In the genomic region with DNA sequence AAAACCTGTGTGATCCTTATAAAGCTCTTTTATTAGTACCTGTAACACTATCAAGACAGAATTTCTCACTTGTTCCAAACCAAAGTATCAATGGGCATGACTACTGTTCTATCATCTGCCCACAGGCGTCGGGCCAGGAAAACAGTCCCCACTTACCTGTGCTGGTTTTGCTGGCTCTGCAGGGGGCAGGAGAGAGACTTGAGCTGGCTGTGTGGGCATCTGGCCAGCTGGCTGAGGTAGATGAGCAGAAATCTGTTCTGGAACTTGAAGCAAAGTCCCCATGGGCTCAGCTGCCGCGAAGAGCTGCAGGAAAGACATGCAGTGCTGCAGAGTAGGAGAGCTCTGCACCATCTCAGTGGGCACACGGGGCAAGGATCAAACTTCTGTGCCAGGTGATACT, we compare ENCODE assay signal across 9 mouse cellular contexts. TPM values are rescaled to one million over a fixed set of nuclear protein-coding genes. Genes with fewer than 3 reads are reported as not detected.
DNase-seq lines count a peak whose midpoint lies in the region; ATAC-seq and TF ChIP-seq lines count a peak whose summit lies in the region.
"Had no signal": no experiment of that assay in that cellular context is flagged by ENCODE, and none has a peak within 500 bp of the region (broad histone marks: within the 10 kb centered on the region; RNA-seq: fewer than 3 reads in every experiment).

No protein-coding gene starts in this region.

- in situ Hi-C loops in CH12.LX (cut with MboI; ENCODE audit: low pct_ligation_motif_present, low pct_unique_long_range_greater_than_20kb, low sequenced_read_pairs) = no loop called here

- no peak overlapping the region for H3K4me3 ChIP-seq in heart, embryonic 12.5 days
- no peak overlapping the region for H3K4me3 ChIP-seq in CH12.LX (replicated peaks in 1 of 3; ENCODE audit: low read depth in 2 of 3, low read length in 2 of 3, poor library complexity in 1 of 3)
- H3K4me3 ChIP-seq: neural tube, embryonic 15.5 days had no signal

- TF ChIP-seq POLR2A in CH12.LX (IDR thresholded peaks at IDR 0.05; ENCODE audit: low read depth, low read length) = no peak

- TF ChIP-seq CTCF in CH12.LX (conservative IDR thresholded peaks at IDR 0.05 in 1 of 2, IDR thresholded peaks at IDR 0.05 in 1 of 2; ENCODE audit: low read depth in 2 of 2, low read length in 2 of 2) = peak in 1 of 2 experiments; percentile 55; a peak in 2 of 4 replicates

- peaks cover 53% of the 10 kb centered on the region for H3K36me3 ChIP-seq in heart, embryonic 12.5 days
- H3K36me3 ChIP-seq in CH12.LX (replicated peaks in 1 of 2; ENCODE audit: control insufficient read depth in 1 of 2, insufficient read depth in 1 of 2, low read length in 1 of 2) = peaks cover 25 to 76% of the 10 kb centered on the region in 2 experiments

- no peak for TF ChIP-seq EP300 in CH12.LX (IDR thresholded peaks at IDR 0.05; ENCODE audit: low read length)

- dilution Hi-C loops in CH12.LX (cut with MboI; ENCODE audit: extremely low pct_ligation_motif_present, extremely low pct_unique_long_range_greater_than_20kb, low sequenced_read_pairs) = no loop called here

- H3K27ac ChIP-seq in heart, embryonic 12.5 days (ENCODE audit: poor library complexity, severe bottlenecking) = no peak overlapping the region
- no peak overlapping the region for H3K27ac ChIP-seq in CH12.LX (ENCODE audit: insufficient read depth, low read depth)
- H3K27ac ChIP-seq: neural tube, embryonic 15.5 days had no signal

- TF ChIP-seq RAD21 in CH12.LX (IDR thresholded peaks at IDR 0.05; ENCODE audit: low read depth, low read length) = peak; percentile 32

- no peak for ATAC-seq in heart, embryonic 12.5 days (ENCODE audit: insufficient number of reproducible peaks, low FRiP score)

- no peaks in the 10 kb centered on the region for H3K9me3 ChIP-seq in heart, embryonic 12.5 days (replicated peaks)
- no peaks in the 10 kb centered on the region for H3K9me3 ChIP-seq in CH12.LX (replicated peaks; ENCODE audit: low read length)
- H3K9me3 ChIP-seq: neural tube, embryonic 15.5 days had no signal

- 89% methylated on average over 5 of the region's 5 CpGs for WGBS in heart, embryonic 12.5 days

- peak; percentile 41 to 51 for DNase-seq in heart, adult 18-20 months
- peak; percentile 34 for DNase-seq in CH12.LX (ENCODE audit: extremely low read depth)
- DNase-seq in cerebellum, adult 9-11 months = peak; percentile 54
- DNase-seq in kidney, postnatal 10 days = peak; percentile 78
- DNase-seq in layer of hippocampus, postnatal 14 days (ENCODE audit: low spot score in 2 of 2) = no peak
- no peak for DNase-seq in c-Kit-positive CD71-positive TER-119-positive erythroid progenitor cells, embryonic 14.5 days (ENCODE audit: low spot score)
- no peak for DNase-seq in right cerebral cortex, postnatal 25 days

- H3K4me1 ChIP-seq in heart, embryonic 12.5 days (replicated peaks) = no peaks in the 10 kb centered on the region
- H3K4me1 ChIP-seq in CH12.LX (ENCODE audit: control insufficient read depth in 1 of 2, insufficient read depth in 2 of 2) = peaks cover 8 to 30% of the 10 kb centered on the region in 2 experiments

- H3K9ac ChIP-seq in heart, embryonic 12.5 days = no peak overlapping the region
- H3K9ac ChIP-seq in CH12.LX (ENCODE audit: insufficient read depth, low read depth) = no peak overlapping the region
- H3K9ac ChIP-seq: neural tube, embryonic 15.5 days had no signal

- H3K27me3 ChIP-seq in heart, embryonic 12.5 days (replicated peaks) = no peaks in the 10 kb centered on the region
- no peaks in the 10 kb centered on the region for H3K27me3 ChIP-seq in CH12.LX (replicated peaks)
- H3K27me3 ChIP-seq: neural tube, embryonic 15.5 days had no signal

- H3K4me2 ChIP-seq in heart, embryonic 12.5 days = no peak overlapping the region
- H3K4me2 ChIP-seq in CH12.LX (ENCODE audit: insufficient read depth, low read depth, poor library complexity, severe bottlenecking) = no peak overlapping the region
- H3K4me2 ChIP-seq: neural tube, embryonic 15.5 days had no signal

- no peaks in the 10 kb centered on the region for H3K79me2 ChIP-seq in CH12.LX (replicated peaks; ENCODE audit: control insufficient read depth, extremely low read depth, insufficient read depth, poor library complexity, severe bottlenecking)

TF ChIP-seq in CH12.LX, 34 proteins besides CTCF, POLR2A, EP300 and RAD21:
- TF ChIP-seq BHLHE40 (IDR thresholded peaks at IDR 0.05; ENCODE audit: low read depth, low read length) (no peak), ZMIZ1 (IDR thresholded peaks at IDR 0.05; ENCODE audit: low read depth, low read length) (no peak), SMC3 (IDR thresholded peaks at IDR 0.05; ENCODE audit: low read depth, low read length) (peak; percentile 54; the same call in 1 of the 2 replicates), NRF1 (IDR thresholded peaks at IDR 0.05; ENCODE audit: low read depth, low read length) (no peak)

RNA-seq across cellular contexts. Expression of gene Slc22a13, which starts 37.9 kb away (rescaled TPM):
- not detected for total RNA-seq in heart, adult 18-20 months (2021)
- polyA plus RNA-seq in heart, embryonic 12.5 days (2016; fragmentation: Nextera tagmentation; extraction: Ambion mirVana) = not detected in 2 replicates
- total RNA-seq in CH12.LX (2012; rRNA removed) (not detected in 2 replicates), CH12.LX (2014; rRNA removed) (not detected in 2 replicates)
- polyA plus RNA-seq in CH12.LX (2012; ENCODE audit: insufficient read length, low read depth) = not detected in 2 replicates
- under 1 TPM in 1 of 2 experiments, not detected in 1; 0.24 TPM for total RNA-seq in layer of hippocampus, postnatal 14 days (2021)

Comparison
In these comparisons a context has a peak if more than half of its experiments do, and no peak if none do; other contexts are left out.
1. DNase-seq: peak in heart, adult 18-20 months (2 of 2), CH12.LX (single experiment), cerebellum, adult 9-11 months (single experiment) and kidney, postnatal 10 days (single experiment); none in layer of hippocampus, postnatal 14 days (0 of 2), c-Kit-positive CD71-positive TER-119-positive erythroid progenitor cells, embryonic 14.5 days (single experiment) and right cerebral cortex, postnatal 25 days (single experiment).